Mouse (Mus musculus): ENCODE data around the gene BC030867. TPM values are rescaled to one million over a fixed set of nuclear protein-coding genes. Genes with fewer than 3 reads are reported as not detected.

Gene BC030867
- total and polyA plus RNA-seq, 3 experiments = 20.0 to 51.7 (median 36.2) TPM

- Histone ChIP-seq H3K4me3 (ENCODE audit: control insufficient read depth in 1 of 2, insufficient read depth in 1 of 2, low read depth in 2 of 2, low read length in 2 of 2) (no peak overlapping the region), H3K27me3 (ENCODE audit: control insufficient read depth in 1 of 2, insufficient read depth in 2 of 2, low read length in 2 of 2) (no peaks in the 10 kb centered on the region), H3K4me1 (ENCODE audit: control insufficient read depth in 1 of 2, insufficient read depth in 2 of 2, low read length in 2 of 2) (peaks cover 23 to 50% of the 10 kb centered on the region in 2 experiments), H3K9ac (ENCODE audit: control insufficient read depth, low read depth, low read length, poor library complexity, severe bottlenecking) (no peak overlapping the region), H3K36me3 (ENCODE audit: control insufficient read depth in 1 of 2, insufficient read depth in 2 of 2, low read length in 2 of 2) (peaks cover 0 to 20% of the 10 kb centered on the region in 2 experiments; a peak in 2 of 4 replicates), H3K79me2 (ENCODE audit: control insufficient read depth, insufficient read depth, low read length, poor library complexity) (no peaks in the 10 kb centered on the region; the same call in 1 of the 2 replicates), H3K27ac (ENCODE audit: control insufficient read depth, low read depth, low read length) (no peak overlapping the region), H3K9me3 (replicated peaks; ENCODE audit: insufficient read depth, low read length) (no peaks in the 10 kb centered on the region)
- no peak for DNase-seq (ENCODE audit: low read depth, low spot score)
- no peak for TF ChIP-seq POLR2A (IDR thresholded peaks at IDR 0.05; ENCODE audit: control insufficient read depth in 1 of 2, insufficient read depth in 1 of 2, low read depth in 1 of 2, low read length in 2 of 2, poor library complexity in 1 of 2)
- TF ChIP-seq ZC3H11A (IDR thresholded peaks at IDR 0.05; ENCODE audit: low read depth, low read length) = no peak
- TF ChIP-seq EP300 (IDR thresholded peaks at IDR 0.05; ENCODE audit: low read depth in 1 of 2, low read length in 2 of 2) = no peak
- no peak for TF ChIP-seq BHLHE40 (IDR thresholded peaks at IDR 0.05; ENCODE audit: borderline replicate concordance, low read depth, low read length)
- TF ChIP-seq GABPA (IDR thresholded peaks at IDR 0.05; ENCODE audit: low read depth, low read length) = no peak
- TF ChIP-seq CHD1 (IDR thresholded peaks at IDR 0.05; ENCODE audit: low read depth, low read length) = no peak
- TF ChIP-seq MYC (IDR thresholded peaks at IDR 0.05; ENCODE audit: low read depth, low read length) = no peak
- TF ChIP-seq ETS1 (IDR thresholded peaks at IDR 0.05; ENCODE audit: low read depth, low read length) = no peak
- TF ChIP-seq E2F4 (IDR thresholded peaks at IDR 0.05; ENCODE audit: borderline replicate concordance, low read depth, low read length) = no peak
- no peak for TF ChIP-seq MXI1 (IDR thresholded peaks at IDR 0.05; ENCODE audit: low read depth, low read length)
- no peak for TF ChIP-seq POLR2AphosphoS5 (IDR thresholded peaks at IDR 0.05; ENCODE audit: borderline replicate concordance, low read depth, low read length)
- TF ChIP-seq HCFC1 (IDR thresholded peaks at IDR 0.05; ENCODE audit: low read depth, low read length) = no peak
- TF ChIP-seq ELF1 (IDR thresholded peaks at IDR 0.05; ENCODE audit: low read depth, low read length) = no peak
- TF ChIP-seq NRF1 (IDR thresholded peaks at IDR 0.05; ENCODE audit: insufficient read depth, low read depth, low read length, poor library complexity, severe bottlenecking) = no peak
These were observed 23.5 kb upstream of the BC030867 start for GRCm38 (mm10) chr11:102225221-102225620.

DNA sequence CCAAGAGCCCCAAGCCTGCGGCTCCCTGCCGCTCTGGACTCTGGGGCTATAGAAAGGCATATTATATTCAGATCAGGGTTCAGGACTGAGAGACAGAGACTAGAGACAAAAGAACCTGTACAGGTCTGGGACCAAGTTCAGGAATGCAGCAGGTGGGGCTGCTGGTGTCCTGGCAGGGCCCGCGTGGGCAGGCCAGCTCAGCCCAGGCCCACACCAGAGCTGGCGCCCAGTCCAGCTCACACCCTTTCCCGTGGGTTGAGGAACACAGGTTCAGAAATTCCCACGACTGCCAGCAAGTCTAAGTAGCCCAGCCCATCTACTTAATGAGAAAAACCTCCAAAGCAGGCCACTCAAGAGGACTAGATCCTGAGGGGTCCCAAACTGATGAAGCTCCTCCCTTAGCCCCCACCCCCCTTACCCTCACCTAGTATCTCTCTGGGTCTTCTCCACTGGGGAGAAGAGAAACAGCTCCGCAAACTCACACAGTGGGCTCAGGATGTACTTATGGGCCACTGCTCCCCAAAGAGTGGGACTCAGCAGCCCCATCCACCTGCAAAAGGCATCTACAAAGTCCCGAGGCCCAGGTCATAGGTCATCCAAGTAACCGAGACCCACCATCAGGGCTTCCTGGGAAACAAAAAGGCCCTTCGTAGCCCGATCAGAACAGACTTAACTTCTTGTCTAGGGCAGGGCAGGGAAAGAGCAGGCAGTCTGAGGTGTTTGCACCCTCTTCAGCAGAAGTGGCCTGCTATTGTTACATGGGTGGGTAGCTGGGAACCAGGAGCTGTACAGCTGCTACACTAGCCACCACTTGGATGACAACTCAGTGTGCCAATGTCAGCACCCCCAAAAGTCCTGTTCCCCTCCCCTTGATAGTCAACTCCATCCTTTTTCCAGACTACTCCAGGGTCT, 22.4 kb upstream of the BC030867 start:
- no peaks in the 10 kb centered on the region; the same call in 1 of the 2 replicates for H3K79me2 ChIP-seq (ENCODE audit: control insufficient read depth, insufficient read depth, low read length, poor library complexity)
- no peak overlapping the region for H3K4me3 ChIP-seq (ENCODE audit: control insufficient read depth in 1 of 2, insufficient read depth in 1 of 2, low read depth in 2 of 2, low read length in 2 of 2)
- no peak overlapping the region for H3K9ac ChIP-seq (ENCODE audit: control insufficient read depth, low read depth, low read length, poor library complexity, severe bottlenecking)
- DNase-seq (ENCODE audit: low read depth, low spot score) = no peak
- H3K27ac ChIP-seq (ENCODE audit: control insufficient read depth, low read depth, low read length) = no peak overlapping the region
- H3K27me3 ChIP-seq (ENCODE audit: control insufficient read depth in 1 of 2, insufficient read depth in 2 of 2, low read length in 2 of 2) = no peaks in the 10 kb centered on the region
- peaks cover 18 to 38% of the 10 kb centered on the region in 2 experiments for H3K4me1 ChIP-seq (ENCODE audit: control insufficient read depth in 1 of 2, insufficient read depth in 2 of 2, low read length in 2 of 2)
- H3K36me3 ChIP-seq (ENCODE audit: control insufficient read depth in 1 of 2, insufficient read depth in 2 of 2, low read length in 2 of 2) = peaks cover 0 to 12% of the 10 kb centered on the region in 2 experiments; a peak in 2 of 4 replicates
- TF ChIP-seq ETS1 (IDR thresholded peaks at IDR 0.05; ENCODE audit: low read depth, low read length) (no peak), POLR2AphosphoS5 (IDR thresholded peaks at IDR 0.05; ENCODE audit: borderline replicate concordance, low read depth, low read length) (no peak), EP300 (IDR thresholded peaks at IDR 0.05; ENCODE audit: low read depth in 1 of 2, low read length in 2 of 2) (no peak), GABPA (IDR thresholded peaks at IDR 0.05; ENCODE audit: low read depth, low read length) (no peak), JUND (IDR thresholded peaks at IDR 0.05; ENCODE audit: low read depth, low read length) (no peak), POLR2AphosphoS2 (IDR thresholded peaks at IDR 0.05; ENCODE audit: low read length) (no peak), TAL1 (IDR thresholded peaks at IDR 0.05; ENCODE audit: low read length) (no peak), ZMIZ1 (IDR thresholded peaks at IDR 0.05; ENCODE audit: low read depth, low read length) (no peak), ZC3H11A (IDR thresholded peaks at IDR 0.05; ENCODE audit: low read depth, low read length) (no peak), HCFC1 (IDR thresholded peaks at IDR 0.05; ENCODE audit: low read depth, low read length) (no peak)
- no peaks in the 10 kb centered on the region for H3K9me3 ChIP-seq (replicated peaks; ENCODE audit: insufficient read depth, low read length)
